Mouse (Mus musculus) MN1 (cell line): ENCODE data around the gene Cyp2w1.

Experiments
- DNase-seq: peaks from one replicate; pipeline ENCODE4 v3.0.0-alpha.2; 2016; ENCODE audit warnings: low spot score

Cyp2w1 gene

GRCm38 (mm10) chr5:139404801-139405401, 52.5 kb downstream of the Cyp2w1 start, which contains the start of gene C130050O18Rik:
C130050O18Rik (plus strand) TSS chr5:139405280.
- no peak for DNase-seq

- DNase-seq: no peak
Observed at GRCm38 (mm10) chr5:139405478-139405877, 53.1 kb downstream of the Cyp2w1 start.

GRCm38 (mm10) chr5:139405953-139406352, 53.5 kb downstream of the Cyp2w1 start:
- no peak for DNase-seq
